Mouse (Mus musculus): ENCODE measurements around the gene Epha7. TPM values are rescaled to one million over a fixed set of nuclear protein-coding genes. Genes with fewer than 3 reads are reported as not detected.

The Epha7 gene
- total and polyA plus RNA-seq, 3 experiments, result not detected

DNA sequence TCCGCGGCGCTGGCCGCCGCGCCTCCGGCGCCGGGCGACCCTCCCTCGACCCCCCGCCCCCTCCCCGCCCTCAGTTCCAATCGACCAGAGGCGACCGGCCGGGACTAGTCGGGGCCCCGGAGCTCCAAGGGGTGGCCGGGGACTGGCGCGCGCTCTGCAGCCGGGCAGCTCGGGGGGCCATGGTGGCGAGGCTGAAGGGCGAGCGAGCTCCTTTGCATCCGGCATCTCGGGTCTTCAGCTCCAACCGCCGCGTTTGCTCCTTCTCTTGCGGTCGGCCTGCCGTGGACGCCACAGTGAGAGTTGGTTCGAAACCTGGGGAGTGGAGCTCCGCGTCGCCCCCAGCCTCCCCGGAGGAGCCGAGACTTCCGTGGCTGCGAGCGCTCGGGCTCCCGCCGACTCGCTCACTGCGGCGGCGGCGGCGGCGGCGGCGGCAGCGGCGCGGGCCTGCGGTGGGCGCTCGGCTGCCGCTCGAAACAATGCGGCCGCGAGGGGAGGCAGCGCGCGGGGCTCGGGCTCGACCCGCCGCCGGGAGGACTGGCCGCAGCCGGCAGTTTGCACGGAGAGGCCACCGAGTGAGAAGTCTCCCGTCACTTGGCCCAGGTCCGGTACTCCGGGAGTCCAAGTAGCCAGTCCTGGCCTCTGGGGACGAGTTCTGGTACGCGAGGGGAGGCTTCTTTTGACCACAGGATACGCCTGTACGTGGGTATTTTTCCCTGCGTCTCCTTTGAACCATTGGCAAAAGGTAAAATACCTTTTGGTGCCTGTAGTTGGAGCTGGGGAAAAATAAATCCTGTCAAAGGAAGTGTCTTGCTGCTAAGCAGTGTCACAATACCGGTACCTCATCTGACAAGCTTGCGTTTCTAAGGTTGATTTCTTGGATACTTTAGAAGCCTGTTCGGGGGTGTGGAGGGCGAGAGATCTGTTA, 882 bp downstream of the Epha7 start:
- H3K4me3 ChIP-seq (ENCODE audit: control insufficient read depth in 1 of 2, insufficient read depth in 1 of 2, low read depth in 2 of 2, low read length in 2 of 2), result no peak overlapping the region
- H3K79me2 ChIP-seq (ENCODE audit: control insufficient read depth, insufficient read depth, low read length, poor library complexity), result no peaks in the 10 kb centered on the region
- no peak overlapping the region for H3K9ac ChIP-seq (ENCODE audit: control insufficient read depth, low read depth, low read length, poor library complexity, severe bottlenecking)
- no peaks in the 10 kb centered on the region for H3K36me3 ChIP-seq (ENCODE audit: control insufficient read depth in 1 of 2, insufficient read depth in 2 of 2, low read length in 2 of 2)
- H3K27ac ChIP-seq (ENCODE audit: control insufficient read depth, low read depth, low read length), result no peak overlapping the region
- DNase-seq (ENCODE audit: low read depth, low spot score), result no peak
- no peaks in the 10 kb centered on the region for H3K27me3 ChIP-seq (ENCODE audit: control insufficient read depth in 1 of 2, insufficient read depth in 2 of 2, low read length in 2 of 2)
- TF ChIP-seq GABPA (IDR thresholded peaks at IDR 0.05; ENCODE audit: low read depth, low read length) (no peak), NRF1 (IDR thresholded peaks at IDR 0.05; ENCODE audit: insufficient read depth, low read depth, low read length, poor library complexity, severe bottlenecking) (no peak), GATA1 (IDR thresholded peaks at IDR 0.05; ENCODE audit: low read depth, low read length) (no peak), MXI1 (IDR thresholded peaks at IDR 0.05; ENCODE audit: low read depth, low read length) (no peak), MAX (IDR thresholded peaks at IDR 0.05; ENCODE audit: low read length) (no peak), RAD21 (IDR thresholded peaks at IDR 0.05; ENCODE audit: low read depth, low read length) (no peak), ELF1 (IDR thresholded peaks at IDR 0.05; ENCODE audit: low read depth, low read length) (no peak), CHD2 (IDR thresholded peaks at IDR 0.05; ENCODE audit: low read length) (no peak), MAFK (IDR thresholded peaks at IDR 0.05; ENCODE audit: borderline replicate concordance, low read depth, low read length) (no peak), TCF12 (IDR thresholded peaks at IDR 0.05; ENCODE audit: low read depth, low read length) (no peak), NELFE (IDR thresholded peaks at IDR 0.05; ENCODE audit: low read depth, low read length) (no peak), UBTF (IDR thresholded peaks at IDR 0.05; ENCODE audit: borderline replicate concordance, insufficient read depth, low read depth, low read length) (no peak), HCFC1 (IDR thresholded peaks at IDR 0.05; ENCODE audit: low read depth, low read length) (no peak), MYC (IDR thresholded peaks at IDR 0.05; ENCODE audit: low read depth, low read length) (no peak), ZC3H11A (IDR thresholded peaks at IDR 0.05; ENCODE audit: low read depth, low read length) (no peak), TBP (IDR thresholded peaks at IDR 0.05; ENCODE audit: low read depth, low read length) (no peak), ZMIZ1 (IDR thresholded peaks at IDR 0.05; ENCODE audit: low read depth, low read length) (no peak), POLR2AphosphoS5 (IDR thresholded peaks at IDR 0.05; ENCODE audit: borderline replicate concordance, low read depth, low read length) (no peak), RCOR1 (IDR thresholded peaks at IDR 0.05; ENCODE audit: low read depth, low read length) (no peak), SIN3A (IDR thresholded peaks at IDR 0.05; ENCODE audit: low read length) (no peak)
- H3K9me3 ChIP-seq (replicated peaks; ENCODE audit: insufficient read depth, low read length), result no peaks in the 10 kb centered on the region
- H3K4me1 ChIP-seq (ENCODE audit: control insufficient read depth in 1 of 2, insufficient read depth in 2 of 2, low read length in 2 of 2), result no peaks in the 10 kb centered on the region

DNA sequence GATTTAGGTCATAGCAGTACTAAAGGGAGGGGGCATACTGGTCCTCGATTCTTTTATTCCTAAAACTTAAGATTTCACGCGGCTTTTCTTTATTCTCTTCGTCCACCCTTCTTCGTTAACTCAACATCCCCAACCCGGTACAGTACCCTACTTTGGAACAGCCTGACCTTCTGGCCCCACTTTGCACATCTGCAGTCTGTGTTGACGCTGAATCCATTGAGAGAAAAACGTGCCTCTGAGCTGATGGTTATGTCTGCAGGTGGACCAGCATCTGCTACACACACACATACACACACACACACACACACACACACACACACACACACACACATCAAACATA, 1.5 kb downstream of the Epha7 start:
- Histone ChIP-seq H3K9ac (ENCODE audit: control insufficient read depth, low read depth, low read length, poor library complexity, severe bottlenecking) (no peak overlapping the region), H3K27me3 (ENCODE audit: control insufficient read depth in 1 of 2, insufficient read depth in 2 of 2, low read length in 2 of 2) (no peaks in the 10 kb centered on the region), H3K4me3 (ENCODE audit: control insufficient read depth in 1 of 2, insufficient read depth in 1 of 2, low read depth in 2 of 2, low read length in 2 of 2) (no peak overlapping the region), H3K79me2 (ENCODE audit: control insufficient read depth, insufficient read depth, low read length, poor library complexity) (no peaks in the 10 kb centered on the region), H3K36me3 (ENCODE audit: control insufficient read depth in 1 of 2, insufficient read depth in 2 of 2, low read length in 2 of 2) (no peaks in the 10 kb centered on the region), H3K27ac (ENCODE audit: control insufficient read depth, low read depth, low read length) (no peak overlapping the region), H3K9me3 (replicated peaks; ENCODE audit: insufficient read depth, low read length) (no peaks in the 10 kb centered on the region), H3K4me1 (ENCODE audit: control insufficient read depth in 1 of 2, insufficient read depth in 2 of 2, low read length in 2 of 2) (no peaks in the 10 kb centered on the region)
- TF ChIP-seq POLR2A (IDR thresholded peaks at IDR 0.05; ENCODE audit: control insufficient read depth in 1 of 2, insufficient read depth in 1 of 2, low read depth in 1 of 2, low read length in 2 of 2, poor library complexity in 1 of 2), result no peak
- no peak for DNase-seq (ENCODE audit: low read depth, low spot score)

All from MEL (cell line).